Mouse (Mus musculus) cerebellum, postnatal 36 days (tissue): ENCODE measurements around the gene Slc31a1.

Source experiments
- DNase-seq, 2 experiments: peaks; one replicate each; pipeline ENCODE4 v3.0.0; 2021 to 2022; ENCODE audit warnings: mixed read lengths in 2 of 2

Gene Slc31a1

DNA sequence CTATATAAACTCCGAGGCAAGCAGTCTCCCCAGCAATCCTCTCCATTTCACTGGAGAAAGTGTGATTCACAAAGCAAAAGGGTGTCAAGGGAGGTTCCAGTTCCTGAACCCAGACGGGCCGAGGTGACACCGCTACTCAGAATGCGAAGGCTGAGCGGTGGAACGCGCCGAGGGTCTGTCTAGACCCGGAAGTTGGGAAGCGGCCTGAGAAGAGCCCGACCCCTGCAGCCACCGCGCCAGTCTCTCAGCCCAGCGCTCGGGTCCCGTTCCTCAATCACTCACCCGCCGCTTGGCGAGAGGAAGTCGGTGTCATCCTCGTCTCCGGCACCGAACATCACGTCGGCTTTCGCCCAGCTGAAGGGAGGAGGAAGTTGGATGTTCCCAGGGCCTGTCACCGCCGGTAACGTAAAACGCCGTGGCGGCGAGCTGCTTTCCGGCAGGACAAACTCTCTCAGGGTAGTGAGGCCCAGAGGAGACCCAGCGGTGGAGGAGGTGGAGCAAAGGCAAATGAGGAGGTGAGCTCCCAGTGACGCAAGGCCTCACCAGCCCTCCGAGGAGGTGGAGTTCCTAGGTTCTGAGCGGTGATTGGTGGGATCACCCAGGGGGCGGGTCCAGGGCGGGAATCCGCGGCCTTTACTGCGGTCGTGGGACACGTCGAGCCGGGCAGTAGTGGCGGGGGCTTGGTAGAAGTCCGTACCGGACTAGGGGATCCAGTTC lies at the start of gene Slc31a1, which contains the start of gene Fkbp15:
TSS of gene Slc31a1 (plus strand) at position 640 of the 717 bp plus-strand sequence.
TSS of gene Fkbp15 (minus strand) at position 461 of the 717 bp plus-strand sequence.
- peak; percentile 92 to 95 for DNase-seq

DNA sequence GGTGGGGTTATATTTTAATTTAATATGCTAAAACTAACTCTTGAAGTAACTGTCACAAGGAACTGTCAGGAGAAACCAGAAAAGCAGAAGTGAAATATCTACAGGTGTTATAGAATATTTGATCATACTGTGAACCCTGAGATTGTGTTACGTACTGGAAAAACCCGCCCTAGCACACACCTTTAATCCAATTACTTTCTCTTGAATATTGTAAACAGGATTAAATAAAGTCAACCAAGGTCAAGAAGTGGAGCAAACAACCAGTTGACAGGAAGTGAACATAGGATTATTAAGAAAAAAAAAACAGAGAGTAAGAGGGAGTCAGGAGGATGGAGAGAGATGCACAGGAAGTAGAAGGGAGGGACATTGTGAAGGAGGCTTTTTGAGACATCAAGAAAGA lies 47.7 kb upstream of the Slc31a1 start:
- DNase-seq, result no peak

DNA sequence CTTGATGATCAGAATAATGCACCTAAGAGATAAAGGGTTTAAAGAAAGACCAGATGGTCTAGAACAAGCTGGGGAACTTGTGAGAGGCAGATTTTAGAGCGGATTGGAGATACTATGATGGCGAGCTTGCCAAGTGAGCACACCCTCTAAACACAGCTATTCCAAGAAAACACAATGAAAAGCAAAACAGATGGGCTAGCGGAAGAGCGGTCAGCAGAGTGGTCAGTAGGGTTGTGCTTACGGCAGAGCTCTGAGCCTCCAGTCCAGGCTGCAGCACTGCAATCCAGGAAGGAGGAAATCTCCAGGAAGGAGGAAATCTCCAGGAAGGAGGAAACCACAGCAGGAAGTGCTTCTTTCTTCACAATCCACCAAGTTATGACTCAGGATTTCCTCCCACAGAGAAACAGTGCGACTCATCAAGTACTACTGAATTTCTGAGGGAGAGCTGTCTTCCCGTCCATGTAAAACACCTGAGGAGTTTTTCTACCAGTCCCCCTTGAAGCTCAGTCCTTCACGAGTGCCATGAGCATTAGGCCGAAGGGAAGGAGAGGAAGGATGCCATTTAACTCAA lies 46.8 kb upstream of the Slc31a1 start:
- DNase-seq, result no peak

DNA sequence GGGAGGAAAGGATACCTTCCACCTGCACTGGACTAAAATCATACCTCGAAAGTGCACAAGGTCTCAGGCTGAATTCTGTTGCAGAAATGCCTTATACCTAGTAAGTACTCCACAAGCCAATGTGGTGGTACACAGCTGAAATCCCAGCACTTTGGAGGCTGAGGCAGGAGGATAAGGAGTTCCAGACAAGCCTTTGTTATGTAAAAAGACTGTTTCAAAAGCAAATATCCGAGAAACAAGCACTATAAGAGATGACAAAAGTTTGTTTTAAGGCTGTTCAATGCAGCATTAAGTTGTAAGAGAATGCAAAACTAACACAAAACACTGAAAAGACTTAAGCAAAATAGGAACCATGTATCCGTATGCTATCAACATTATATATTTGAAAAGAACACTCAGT lies 46.0 kb upstream of the Slc31a1 start:
- no peak for DNase-seq

DNA sequence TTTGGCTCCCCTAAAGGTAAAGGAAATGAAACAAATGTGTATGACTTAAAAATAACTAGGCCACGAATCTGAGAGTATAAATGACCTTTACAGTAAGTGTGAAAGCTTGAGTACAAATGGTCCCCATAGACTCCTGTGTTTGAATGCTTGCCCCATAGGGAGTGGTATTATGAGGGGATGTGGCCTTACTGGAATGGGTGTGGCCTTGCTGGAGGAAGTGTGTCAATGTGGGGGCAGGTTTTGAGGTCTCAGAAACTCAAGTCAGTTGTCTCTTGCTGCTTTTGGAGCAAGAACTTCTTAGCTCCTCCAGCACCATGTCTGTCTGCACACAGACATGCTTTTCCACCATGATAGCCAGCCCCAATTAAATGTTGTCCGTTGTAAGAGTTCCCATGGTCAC lies 44.1 kb upstream of the Slc31a1 start:
- no peak for DNase-seq

DNA sequence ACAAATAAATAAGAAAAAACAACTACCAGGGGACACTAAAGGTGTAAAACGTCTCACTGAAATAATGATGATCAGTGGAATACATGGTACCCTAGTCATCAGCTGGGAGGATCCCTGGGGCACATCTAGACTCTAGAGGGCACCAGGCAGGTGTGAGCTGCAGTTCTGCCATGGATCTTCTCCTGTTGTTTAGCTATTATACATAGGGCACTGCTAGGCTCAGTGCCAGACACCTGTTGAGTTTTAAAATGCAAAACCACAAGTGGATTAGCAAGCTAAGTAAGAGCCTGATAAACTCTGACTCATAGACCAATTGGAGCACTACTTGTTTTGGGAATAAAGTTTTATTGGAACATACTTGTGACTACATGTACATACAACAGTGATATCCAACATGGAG lies 42.2 kb upstream of the Slc31a1 start:
- no peak for DNase-seq

DNA sequence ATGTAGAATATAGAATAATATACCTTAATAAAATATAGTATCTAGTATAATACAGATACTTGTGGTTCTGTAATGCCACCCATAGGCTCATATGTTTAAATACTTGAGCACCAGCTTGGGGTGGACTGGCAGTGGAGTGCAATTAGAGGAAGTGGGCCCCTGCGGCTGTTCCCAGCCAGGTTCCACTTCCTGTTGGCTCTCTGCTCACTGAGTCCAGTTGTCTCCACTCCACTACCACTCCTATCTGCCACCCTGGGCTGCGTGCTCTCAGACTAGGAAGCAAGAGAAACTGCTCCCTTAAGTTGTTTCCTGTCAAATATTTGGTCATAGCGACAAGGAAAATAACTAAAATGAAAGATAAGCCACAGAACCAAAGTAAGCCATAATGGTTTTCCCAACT lies 37.8 kb upstream of the Slc31a1 start:
- no peak for DNase-seq

DNA sequence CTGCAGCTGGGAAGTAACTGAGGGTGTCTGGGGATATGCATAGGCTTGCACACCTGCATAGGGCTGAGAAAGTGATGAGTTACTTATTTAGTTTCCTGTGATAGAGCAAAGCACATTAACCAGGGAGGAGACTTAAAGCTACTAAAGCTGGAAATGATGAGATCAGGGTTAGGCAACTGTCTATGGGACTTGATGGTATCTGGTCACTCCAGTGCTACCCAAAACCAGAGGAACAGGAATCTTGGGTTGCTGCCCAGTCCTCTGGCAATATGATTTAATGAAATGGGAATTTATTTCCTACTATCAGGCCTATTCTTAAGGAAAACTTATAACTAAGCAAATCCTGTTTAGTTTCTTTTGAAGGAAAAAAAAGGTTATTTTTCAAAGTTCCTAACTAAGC lies 34.4 kb upstream of the Slc31a1 start:
- no peak for DNase-seq

DNA sequence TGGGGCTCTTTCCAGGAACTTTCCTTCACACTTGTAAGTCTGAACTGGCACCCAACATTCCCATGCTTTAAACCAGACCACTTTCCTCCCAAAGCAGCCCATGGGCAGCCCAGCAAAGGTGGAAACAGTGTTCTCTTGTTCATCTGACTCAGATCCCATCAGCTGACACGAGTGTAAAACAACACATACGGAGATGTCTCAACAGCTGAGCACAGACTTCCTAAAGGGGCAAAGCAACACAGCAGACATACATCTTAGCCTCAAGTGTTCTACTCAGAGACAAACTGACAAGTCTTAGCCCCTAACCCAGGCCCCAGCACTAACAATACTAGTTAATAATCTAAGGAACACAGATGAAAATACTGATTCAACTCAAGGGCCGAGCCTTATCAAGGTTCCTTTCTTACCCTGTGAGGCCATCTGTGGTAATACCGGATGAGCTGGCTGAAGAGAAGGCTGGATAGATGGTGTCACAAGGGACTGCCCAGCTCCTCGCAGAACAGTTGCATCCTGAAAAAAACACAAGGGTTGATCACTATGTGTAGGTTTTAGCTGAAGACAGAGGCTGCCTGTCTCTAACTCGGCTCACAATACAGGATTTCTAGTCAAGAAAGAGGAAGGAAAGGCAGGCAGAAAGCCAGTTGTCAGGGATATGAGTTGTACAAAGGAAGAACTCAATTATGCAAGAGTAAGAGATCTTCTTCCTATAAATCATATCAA lies 31.4 kb upstream of the Slc31a1 start:
- no peak for DNase-seq

DNA sequence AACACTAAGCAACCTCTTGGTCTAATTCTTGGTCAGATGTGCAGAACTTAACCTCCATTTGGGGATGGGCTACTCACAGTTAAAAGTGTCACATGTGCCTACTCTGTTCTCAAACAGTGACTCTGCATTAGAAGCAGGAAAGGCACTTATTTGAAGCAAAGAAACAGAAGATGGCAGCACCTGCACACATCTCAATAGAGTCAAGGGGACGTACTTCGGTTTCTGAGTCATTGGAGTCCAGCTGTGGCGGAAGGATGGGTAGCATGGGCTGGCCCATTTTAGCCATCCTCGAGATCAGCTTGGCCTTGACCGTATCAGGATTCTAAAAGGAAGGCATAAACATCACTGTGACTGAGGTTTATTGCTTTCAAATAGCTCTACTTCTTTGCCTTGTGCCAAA lies 28.6 kb upstream of the Slc31a1 start:
- DNase-seq, result no peak

DNA sequence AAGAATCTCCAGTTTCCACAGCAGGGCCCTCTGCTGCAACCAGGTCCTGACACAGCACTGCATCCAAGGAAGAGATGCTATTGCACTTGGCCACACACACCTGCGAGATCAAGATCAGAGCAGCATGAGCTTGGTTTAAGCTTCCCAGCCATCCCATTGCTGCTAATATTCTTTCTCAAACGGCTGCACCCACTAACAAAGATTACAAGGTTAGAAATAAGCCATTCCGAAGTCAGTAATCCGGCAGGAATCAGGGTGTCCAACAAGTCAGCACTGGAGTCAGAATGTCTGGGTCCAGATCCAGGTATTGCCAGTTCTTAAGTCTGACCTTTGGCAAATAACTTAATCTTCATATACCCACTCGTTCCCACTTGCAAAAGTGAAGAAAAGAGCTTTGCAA lies 22.0 kb upstream of the Slc31a1 start:
- DNase-seq, result no peak

DNA sequence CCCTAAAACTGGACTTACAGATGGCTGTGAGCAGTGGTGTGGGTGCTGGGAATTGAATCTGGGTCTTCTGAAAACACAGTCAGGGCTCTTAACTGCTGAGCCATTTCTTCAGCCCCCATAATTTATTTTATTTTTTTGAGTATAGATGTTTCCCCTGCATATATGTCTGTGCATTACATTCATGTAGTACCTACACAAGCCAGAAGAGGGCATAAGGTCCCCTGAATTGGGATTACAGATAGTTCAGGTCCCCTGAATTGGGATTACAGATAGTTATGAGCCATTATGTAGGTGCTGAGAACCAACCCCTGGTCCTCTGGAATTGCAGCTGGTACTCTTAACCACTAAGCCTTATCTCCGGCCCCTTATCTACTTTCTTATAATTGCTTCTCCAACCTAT lies 16.5 kb upstream of the Slc31a1 start:
- DNase-seq, result no peak

DNA sequence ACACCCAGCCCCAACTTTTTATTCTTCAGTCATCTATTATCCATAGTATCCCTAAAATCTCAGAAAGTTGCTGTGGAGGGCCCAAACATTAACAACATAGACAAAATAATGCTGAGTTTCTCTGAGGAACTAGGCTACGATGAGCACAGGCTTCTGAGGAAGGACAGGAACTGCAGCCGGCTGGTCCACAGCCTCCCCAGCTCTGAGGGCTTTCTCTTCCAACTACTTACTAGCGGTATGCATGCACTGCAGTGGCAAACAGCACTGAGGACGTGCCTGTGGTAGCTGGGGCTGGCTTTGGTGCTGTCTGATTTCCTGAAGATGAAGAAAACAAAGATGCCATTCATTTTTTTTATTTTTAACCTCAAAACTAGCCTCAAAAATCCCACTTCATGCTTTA lies 14.7 kb upstream of the Slc31a1 start:
- no peak for DNase-seq

DNA sequence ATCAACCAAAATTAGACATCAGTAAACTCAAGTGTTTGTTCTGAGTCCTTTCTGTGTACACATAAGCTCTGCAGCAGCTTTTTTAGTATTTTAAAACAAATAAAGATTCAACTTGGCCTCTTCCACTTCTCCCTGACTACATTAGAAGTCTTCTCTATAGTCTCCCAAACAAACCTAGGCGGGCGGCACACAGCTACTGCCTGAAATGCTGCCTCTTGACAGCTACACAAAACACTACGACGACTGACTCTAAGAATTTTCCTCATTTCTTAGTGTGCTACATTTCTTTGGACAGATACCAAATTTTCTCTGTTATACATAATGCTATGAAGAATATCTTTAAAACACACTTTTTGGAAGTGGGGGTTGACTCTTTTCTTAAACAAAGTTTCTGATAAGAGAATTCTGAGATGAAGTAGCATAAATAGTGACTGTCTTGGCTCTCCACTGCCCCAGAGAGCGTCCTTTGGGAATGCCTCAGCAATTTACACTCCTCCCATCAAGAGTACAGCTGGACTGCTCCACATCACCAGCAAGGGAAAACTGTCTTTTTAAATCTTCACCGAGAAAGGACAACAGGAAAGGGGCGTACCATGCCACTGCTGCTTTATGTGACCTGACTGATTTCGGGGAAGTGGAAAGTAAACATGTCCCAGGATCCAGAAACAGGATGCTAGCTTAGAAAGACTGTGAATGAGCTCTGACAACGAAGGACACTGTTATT lies 12.8 kb upstream of the Slc31a1 start:
- DNase-seq, result no peak

DNA sequence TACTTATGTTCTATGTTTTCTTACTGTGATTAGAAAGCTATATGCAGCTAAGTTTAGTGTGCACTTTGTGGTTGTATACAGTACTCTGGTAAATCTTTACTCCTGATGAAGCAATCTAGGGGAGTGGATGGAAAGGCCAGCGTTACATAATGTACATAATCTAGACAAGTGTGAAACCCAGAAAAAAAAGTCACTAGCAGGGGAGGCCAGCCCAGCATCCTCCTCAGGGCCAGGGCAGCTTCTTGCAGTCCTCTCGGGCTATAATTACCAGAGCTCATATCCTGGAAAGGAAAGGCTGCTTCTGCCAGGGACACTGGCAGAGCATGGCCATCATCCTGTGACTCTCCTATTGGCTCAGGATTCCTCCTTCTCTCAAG lies 12.2 kb upstream of the Slc31a1 start:
- DNase-seq, result no peak

DNA sequence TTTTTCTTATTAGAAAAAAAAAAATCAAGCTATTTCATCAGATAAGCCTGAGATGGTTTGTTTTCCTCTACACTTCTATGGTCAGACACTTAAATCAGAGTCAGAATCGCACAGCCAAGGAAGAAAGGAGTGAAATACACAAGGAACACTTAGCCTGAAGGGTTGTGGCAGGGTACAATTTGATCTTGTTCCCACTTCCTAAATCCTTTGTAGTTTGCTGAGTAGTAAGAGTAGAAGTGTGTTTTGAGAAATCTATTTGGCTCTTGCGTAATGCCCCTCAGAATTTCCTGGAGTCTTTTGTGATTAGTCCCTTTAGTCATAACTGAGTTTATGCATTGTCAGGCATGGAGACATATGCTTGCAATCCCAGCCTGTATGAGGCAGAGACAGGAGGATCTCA lies 11.2 kb upstream of the Slc31a1 start:
- DNase-seq, result no peak

DNA sequence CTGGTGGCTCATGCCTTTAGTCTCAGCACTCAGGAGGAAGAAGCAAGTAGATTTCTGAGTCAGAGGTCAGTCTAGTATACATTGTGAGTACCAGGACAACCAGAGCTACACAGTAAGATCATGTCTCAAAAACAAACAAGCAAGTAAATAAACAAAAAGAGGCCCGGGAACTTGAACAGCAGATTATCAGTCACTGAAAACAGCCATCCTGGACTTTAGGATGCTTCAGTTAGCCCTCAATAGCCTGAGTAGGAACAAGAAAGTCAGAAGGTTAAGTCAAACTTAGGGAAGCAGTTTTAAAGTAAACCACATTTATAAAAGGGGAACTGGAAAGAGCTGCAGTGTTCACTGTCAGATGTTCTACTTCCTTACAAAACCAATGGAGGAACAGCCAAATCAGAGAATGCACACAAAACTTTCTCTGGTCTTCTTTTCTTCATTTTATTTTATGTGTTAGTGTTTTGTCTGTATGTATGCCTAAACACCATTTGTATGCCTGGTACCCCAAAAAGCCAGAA lies 2.8 kb upstream of the Slc31a1 start:
- no peak for DNase-seq

DNA sequence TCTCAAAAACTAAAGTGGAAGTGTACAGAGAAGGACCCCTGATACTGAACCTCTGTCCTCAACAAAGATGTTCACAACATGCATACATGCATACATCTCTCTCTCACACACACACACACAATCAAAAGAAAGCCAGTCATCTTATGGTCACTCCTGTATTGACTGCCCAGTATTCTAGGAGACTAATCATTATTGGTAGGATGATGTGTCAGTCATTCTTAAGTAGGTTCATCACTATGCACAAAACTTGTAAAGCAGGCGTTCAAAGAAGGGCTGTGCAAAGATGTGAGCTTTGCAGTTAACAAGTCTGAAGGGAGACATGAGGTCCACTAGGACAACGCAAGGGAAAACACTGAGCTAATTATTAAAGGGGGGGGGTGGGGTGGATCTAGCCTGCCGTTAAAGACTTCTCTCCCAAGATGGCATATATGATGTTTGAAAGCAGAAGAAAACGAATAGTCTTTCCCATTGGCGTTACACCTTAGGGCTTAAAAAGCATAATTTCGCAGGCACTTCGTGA lies 1.2 kb upstream of the Slc31a1 start:
- DNase-seq, result no peak

DNA sequence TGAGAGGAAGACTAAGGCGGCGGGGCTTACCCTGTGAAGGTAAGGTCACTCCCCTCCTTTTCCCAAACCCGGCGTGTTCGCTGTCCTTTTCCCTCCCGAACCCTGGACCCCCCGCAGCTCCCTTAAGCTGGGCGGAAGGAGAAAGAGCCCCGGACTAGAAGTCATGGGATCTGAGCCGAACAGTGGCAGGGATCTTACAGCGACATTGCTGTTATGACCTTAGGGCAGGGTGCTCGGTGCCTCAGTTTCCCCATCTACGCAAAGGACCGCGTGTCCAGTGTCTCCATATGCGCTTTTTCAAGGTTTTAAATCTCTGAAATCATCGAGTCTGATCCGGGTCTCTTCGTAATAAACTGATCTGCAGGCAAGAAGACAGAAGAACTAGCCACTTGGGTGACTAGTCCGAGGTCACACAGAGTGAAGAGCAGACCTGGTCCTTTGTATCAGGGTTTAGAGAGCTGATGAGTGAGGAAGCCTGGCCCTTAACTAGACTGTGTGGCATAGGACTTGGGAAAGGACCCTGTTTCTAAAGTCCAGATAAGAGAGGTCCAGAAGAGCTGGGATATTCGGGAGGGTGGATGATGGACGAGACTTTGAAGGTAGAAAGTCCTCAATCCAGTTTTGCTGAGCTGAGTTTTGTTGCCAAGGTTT lies 403 bp downstream of the Slc31a1 start:
- DNase-seq, result no peak

DNA sequence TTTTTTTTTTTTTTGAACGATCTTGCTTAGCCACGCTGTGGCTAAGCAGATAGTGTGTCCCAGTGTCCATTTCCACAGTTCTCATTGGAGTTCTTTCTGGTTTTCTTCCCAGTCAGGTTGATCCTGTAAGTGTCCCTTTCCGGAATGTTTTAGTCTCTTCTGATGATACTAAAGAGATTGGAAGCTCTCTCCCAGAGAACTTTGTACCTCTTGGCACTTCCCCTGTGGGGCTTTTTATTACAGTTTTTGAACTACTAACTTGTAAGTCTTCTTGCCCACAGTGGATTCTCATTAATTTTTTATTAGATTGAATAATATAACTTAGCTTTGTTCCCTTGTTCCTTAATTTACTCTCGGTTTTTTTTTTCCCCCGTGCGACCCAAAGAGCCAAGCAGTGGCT lies 1.0 kb downstream of the Slc31a1 start:
- no peak for DNase-seq

DNA sequence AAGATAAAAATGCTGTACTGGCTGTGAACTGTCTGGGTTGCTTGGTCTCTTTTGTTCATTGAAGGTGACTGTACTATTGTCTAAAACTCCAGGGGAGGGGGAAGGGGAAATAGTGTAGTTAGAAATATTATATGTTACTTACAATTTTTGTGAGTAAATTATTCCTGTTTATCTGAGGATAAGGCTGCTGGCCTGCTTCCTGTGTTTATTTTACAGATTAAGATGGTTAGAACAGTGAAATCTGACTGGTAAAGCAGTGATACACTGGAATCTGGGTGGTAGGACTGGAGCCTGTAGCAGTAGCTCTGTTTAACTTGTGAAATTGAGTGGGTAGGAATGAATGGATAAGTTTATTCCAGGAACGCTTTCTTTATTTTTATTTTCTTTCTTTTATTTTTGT lies 1.5 kb downstream of the Slc31a1 start:
- no peak for DNase-seq

DNA sequence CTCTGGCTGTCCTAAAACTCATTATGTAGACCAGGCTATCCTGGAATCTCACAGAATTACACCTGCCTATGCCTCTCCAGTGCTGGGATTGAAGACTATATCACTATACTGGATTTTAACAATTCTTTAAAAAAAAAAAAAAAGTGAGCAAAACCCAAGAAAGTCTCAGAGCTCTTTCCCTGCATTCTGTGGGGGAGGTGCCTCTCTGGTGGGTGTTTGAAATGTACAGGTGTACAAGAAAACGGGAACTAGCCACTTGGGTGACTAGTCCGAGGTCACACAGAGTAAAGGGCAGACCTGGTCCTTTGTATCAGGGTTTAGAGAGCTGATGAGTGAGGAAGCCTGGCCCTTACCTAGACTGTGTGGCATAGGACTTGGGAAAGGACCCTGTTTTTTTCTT lies 1.9 kb downstream of the Slc31a1 start:
- DNase-seq, result no peak

DNA sequence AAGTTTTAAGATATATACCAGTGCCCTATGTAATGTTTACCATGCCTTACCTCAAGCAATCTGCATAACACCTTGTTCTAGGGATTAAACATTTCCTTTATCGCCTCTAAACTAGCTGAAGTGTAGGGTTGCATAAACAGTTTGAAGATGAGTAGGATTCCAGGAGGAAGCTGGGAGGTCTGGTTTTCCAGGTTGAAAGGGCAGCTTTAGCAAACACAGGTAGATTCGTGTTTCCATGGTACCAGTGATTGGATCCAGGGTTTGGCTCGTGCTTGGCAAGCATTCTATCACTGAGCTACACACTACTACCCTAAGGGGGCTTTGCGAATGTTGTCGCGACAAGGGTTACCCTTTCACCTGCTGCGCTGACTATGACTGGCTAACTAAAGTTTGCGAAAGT lies 3.8 kb downstream of the Slc31a1 start:
- DNase-seq, result no peak
